Mouse (Mus musculus): ENCODE data around the gene B4galt5.

Gene B4galt5

DNA sequence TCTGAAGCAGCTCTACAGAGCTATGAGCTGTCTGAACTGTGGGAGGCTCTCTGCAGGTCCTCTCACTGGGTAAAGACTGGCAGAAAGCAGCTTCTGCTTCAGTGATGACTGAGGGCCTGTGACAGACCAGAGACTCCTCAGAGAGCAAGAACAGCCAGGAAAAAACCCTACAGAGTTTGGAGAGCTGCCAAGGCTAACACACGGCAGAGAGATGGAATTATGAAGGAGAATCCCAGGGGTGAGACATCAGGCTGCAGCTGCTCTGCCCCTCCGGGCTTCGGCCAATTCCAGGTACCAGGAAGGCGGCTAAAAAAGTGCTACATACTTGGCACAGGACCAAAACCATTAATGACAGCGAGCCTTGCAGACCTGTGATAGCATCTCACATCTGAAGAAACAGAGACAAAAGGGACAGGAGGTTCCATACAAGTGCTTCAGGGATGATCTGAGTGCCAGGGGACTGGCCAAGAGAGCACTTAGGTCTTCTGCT, 17.5 kb downstream of the B4galt5 start:
- DNase-seq: peak; percentile 58

GRCm38 (mm10) chr2:167330581-167330980, 18.4 kb downstream of the B4galt5 start:
- DNase-seq: no peak

DNA sequence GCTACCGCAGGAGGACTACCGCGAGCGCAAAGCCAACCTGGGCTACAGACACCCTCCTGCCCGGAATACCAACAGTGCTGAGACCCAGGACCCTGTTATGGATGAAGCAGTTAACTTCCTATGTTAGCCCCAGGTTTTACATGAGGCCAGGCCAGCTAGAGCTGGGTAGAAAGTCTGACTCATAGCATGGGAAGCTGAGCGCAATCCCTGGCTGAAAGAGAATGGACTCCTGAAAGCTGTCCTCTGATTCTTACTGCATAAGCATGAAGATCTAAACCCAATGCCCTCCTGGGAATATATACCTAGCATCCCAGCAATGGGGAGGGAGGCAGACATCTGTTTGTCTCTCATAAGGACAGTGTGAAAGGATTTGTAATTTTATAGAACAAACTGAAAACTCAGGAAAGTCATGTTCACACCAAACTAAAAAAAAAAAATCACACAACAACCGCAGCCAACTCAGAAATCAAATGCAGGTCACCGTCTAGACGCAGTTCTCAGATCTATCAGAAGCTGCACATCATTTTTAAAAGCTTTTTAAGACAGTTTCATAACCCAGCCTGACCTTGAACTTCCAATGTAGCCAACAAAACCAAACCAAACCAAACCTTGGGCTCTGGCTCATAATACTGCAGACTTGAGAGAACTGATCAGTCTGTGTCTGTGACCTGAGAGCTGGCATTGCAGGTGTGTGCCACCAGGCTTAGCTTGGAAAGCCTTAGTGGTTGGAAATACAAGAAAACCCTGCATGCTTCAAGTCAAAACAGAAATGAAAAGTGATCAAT, 19.3 kb downstream of the B4galt5 start:
- DNase-seq: no peak

DNA sequence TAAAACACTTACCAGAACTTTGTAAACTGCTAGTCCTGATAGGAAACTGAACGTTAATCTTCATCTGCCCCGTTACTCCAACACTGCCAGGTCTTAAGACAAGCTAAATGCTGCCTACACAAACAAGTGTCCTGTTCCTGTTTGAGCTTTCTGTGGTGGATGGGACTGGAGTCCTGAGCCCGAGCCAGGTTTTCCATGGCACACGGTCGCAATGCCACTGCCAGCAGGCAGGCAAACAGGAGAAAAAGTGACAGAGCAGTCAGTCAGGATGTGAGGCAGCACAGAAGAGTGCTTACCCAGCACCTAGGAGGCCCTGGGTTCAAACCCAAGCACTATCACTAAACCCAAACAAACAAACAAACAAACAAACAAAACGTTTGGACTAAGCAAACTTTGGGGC, 20.6 kb downstream of the B4galt5 start:
- DNase-seq: no peak

GRCm38 (mm10) chr2:167326582-167326981, 22.4 kb downstream of the B4galt5 start:
- DNase-seq: no peak

DNA sequence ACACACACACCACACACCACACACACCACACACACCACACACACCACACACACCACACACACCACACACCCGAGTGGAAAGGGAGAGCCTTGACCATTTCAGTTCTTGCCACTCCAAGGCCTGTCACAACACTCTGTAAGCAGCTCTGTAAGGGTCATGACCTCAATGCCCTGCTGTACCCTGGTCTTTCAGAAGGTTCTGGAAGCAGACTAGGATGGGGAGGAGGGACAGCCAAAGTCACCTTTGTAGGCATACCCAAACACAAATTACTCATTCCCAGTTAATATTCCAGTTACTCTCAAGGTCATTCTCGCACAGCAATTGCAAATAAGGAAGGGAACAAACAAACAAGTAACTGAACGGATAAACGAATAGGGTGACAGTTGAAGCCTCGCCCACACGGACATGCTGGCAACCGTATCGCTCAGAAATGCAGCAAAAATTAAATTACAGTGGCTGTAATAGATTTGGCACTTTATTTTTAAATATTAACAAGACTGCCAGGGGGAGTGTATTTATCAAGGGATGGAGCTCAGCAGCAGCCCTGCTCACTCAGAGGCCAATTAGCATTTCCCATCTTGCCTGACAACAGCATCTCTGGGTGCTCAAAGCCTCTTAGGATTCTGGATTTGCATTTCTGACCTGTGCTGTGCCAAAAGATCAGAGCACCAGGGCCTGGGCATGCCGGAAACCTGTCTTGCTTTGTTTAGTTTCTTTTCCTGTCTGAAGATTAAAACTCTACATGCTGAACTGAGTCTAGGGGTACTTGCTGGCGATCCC, 24.6 kb downstream of the B4galt5 start:
- no peak for DNase-seq

- DNase-seq: no peak
These were observed 25.9 kb downstream of the B4galt5 start for GRCm38 (mm10) chr2:167323116-167323515.

- DNase-seq: no peak
These were observed 27.6 kb downstream of the B4galt5 start for GRCm38 (mm10) chr2:167321372-167321771.

- peak; percentile 69 for DNase-seq
These were observed 30.0 kb downstream of the B4galt5 start for GRCm38 (mm10) chr2:167318981-167319380.

DNA sequence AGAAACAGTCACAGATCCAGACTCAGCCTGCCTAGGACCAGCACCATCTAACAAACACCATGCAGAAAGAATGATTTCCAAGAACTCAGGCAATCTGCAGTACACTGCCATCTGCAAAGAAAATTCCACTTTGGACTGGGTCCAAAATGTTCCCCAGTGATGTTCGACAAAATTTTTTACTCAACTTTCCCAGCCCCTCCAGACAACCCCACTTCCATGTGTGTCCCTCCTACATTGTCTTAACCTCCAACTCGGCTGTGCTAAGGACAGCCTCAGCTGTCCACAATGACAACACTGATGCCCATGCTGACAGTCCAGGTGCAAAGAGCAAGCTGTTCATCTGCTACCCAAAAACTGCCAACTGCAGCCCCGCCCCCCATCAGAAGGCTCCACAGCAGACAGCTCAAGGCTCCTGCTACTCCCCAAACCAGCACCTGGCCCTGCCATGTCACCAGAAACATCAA, 32.2 kb downstream of the B4galt5 start:
- DNase-seq: no peak

DNA sequence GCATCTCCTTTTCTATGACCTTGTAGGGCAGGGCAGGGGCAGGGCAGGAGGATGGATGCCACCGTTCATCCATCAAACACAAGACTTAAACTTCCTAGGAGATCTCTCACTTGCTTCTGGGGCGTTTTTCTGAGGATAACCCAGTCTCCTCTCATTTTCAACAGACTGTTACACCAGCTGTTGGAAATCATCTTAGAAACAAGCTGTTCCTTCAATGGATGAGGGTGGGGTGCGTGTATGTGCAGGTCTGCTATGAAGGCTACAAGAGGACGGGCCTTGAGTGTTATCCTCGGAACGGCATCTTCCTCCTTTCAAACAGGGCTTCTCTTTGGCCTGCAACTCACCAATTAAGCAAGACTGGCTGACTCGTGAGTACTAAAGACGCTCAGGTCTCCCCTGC, 34.5 kb downstream of the B4galt5 start:
- DNase-seq: no peak

GRCm38 (mm10) chr2:167313501-167314326, 35.3 kb downstream of the B4galt5 start:
- peak; percentile 90 for DNase-seq

- DNase-seq: no peak
These were observed 38.9 kb downstream of the B4galt5 start for GRCm38 (mm10) chr2:167310121-167310520.

- DNase-seq: no peak
These were observed 39.7 kb downstream of the B4galt5 start for GRCm38 (mm10) chr2:167309286-167309685.

GRCm38 (mm10) chr2:167307716-167308115, 41.3 kb downstream of the B4galt5 start:
- DNase-seq: no peak

DNA sequence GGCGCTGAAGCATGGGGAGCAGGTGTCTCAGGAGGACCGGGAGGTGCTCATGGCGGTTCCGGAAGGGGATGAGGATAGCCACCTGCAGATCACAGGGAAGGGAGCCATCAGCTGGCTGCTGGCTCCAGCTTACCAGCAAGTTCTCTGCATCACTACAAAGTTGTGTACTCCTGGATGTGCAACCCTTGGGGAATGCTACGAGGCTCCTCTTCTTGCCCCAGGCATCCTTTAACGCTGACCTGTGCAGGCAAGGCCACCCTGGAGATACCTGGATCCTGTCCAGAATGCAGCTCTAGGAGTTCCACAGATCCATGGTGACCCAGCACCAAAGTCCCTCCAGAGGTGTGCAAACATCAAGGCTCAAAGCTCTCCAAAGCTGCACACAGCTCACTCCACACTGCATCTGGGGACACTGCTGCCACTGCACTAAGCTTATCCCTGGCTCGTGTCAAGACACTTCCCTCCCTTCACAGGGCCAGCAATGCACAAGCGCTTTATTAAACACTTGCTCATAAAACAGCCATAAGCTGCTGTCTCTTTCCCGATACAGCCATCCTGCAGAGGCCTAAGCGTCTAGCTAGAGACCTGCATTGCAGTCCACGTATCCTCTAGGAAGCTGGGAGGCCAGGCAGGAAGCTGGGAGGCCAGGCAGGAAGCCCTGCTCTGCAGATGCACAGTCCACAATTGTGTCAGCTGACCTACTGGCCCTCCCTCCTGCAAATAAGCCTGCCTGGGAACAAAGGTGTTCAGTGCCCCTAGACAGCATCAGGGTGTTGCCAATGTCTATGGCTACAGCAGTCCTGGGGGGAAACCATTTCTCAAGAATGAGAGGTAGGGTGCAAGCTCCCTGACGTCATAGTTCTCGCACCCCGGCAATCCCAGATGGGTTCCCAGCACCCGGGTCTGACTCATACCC, 42.1 kb downstream of the B4galt5 start:
- DNase-seq: peak; percentile 66

- no peak for DNase-seq
These were observed 42.7 kb downstream of the B4galt5 start for GRCm38 (mm10) chr2:167306273-167306594.

- no peak for DNase-seq
These were observed 43.4 kb downstream of the B4galt5 start for GRCm38 (mm10) chr2:167305382-167306272.

DNA sequence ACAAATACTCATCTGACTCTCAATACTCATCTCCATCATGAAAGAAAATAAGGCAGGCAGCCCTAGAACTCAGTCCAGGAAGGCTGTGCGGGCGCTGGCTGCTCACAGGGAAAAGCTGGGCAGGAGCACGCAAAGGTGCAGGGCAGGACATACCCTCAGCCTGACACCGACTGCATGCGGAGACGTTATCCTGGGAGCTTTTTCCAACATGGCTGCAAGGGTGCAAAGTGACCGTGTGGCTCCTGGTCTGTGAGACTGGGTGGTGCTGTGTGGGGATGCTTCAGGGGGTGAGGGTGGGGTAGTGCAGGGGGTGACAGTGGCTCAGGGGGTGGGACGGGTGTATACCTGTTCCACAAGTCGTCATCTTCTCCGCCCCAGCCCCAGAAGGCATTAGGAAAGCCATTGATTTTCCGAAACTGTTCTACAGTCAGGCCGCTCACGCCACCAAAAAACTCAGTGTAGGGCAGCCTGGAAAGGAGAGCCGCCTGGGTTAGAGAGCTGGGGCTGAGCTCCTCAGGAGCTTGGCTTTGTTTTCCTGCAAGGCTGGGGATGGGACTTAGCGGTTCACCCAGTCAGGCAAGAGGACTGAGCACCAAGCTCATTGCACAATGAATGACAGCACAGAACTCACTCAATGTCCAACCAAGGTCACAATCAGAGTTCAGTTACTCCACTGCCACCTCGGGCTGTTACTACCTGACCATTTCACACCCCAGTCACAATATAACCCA, 44.2 kb downstream of the B4galt5 start:
- no peak for DNase-seq

GRCm38 (mm10) chr2:167303806-167304205, 45.2 kb downstream of the B4galt5 start:
- DNase-seq: no peak

Measured in kidney, postnatal 14 days (tissue).